Mouse (Mus musculus): ENCODE data around the gene Gnaq.

DNA sequence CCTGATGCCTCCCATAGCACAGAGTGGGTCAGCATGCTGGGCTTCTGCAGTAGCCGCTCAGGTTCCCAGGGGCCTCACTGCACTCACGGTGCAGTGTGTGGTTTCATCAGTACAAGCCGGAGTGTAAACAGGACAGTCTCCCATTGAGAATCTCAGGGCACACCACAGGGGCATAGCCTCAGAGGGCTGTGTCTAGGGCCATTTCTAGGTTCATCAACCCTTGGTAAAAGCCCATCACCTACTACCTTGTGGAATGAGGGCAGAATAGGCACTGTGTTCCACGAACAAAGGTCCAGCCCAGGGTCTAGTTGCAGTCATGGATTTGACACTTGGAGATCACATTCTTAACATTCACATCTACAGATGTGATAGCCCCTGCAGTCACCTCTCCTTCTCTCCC, 105.4 kb downstream of the Gnaq start:
- TF ChIP-seq POLR2A (IDR thresholded peaks at IDR 0.05; ENCODE audit: low read depth, low read length) = no peak
- no peak for TF ChIP-seq CTCF (IDR thresholded peaks at IDR 0.05; ENCODE audit: borderline replicate concordance, insufficient read depth, low read length)

All from embryonic fibroblast, embryonic 13.5 days (primary cell).